Mouse (Mus musculus): Measurements from ENCODE around the gene Cpsf2. TPM values are rescaled to one million over a fixed set of nuclear protein-coding genes. Genes with fewer than 3 reads are reported as not detected.
"Not testable (repeated sequence)": the region's sequence is repeated elsewhere in the genome, so short reads cannot be mapped to it uniquely, and the experiment has no call there.

Gene Cpsf2
- polyA plus RNA-seq, 1 experiment from 2014 or later = 13.9 TPM

DNA sequence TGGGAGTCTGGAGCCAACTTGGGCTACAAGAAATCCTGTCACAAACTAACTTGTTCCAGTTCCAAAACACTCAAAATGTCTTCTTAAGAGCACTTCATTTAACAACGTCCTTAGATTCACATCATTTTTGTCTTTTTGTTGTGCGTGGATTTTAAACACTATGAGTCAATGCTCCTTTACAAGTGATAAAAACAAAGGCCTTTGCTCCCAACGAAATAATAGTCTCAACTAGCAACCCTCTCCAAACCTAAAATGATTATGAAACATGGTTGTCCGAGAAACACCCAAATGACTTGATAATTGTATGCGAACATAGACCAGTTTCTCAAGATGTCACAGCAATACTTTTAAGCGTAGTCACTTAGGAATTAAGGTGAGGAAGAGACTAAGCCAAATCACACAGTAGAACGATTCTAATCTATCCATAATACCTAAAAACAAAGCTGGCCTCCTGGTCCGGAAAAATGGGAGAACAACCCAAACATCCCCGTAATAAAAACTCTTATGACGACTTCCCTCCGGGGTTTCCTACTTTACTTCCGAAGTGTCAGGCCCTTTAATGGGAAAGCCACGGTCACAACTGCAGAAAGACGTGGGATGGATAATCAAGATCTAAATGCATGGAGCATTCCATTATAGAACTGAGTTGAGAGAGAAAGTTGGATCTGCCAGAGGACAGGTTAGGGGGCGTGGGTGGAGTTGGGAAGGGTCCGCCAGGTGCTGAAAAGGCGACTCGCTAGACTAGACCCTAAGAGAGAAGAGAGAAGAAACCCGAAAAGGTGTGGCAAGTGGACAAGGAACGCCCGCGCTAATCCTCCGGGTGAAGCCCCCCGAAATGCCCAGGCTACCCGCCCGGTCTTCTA, 18.5 kb upstream of the Cpsf2 start:
- no peak for ATAC-seq (ENCODE audit: low FRiP score, low TSS enrichment)
- Histone ChIP-seq H3K4me2 (replicated peaks; ENCODE audit: low read depth) (peak overlapping the region; percentile 80), H3K27ac (replicated peaks) (peak overlapping the region; percentile 85), H3K27me3 (ENCODE audit: control insufficient read depth, insufficient read depth, low read length) (no peaks in the 10 kb centered on the region), H3K36me3 (ENCODE audit: control insufficient read depth, insufficient read depth, low read length) (no peaks in the 10 kb centered on the region), H3K9ac (ENCODE audit: low read length) (peak overlapping the region; percentile 88), H3K4me3 (ENCODE audit: low read depth, low read length) (peak overlapping the region; percentile 96), H3K9me3 (ENCODE audit: control insufficient read depth, low read length) (no peaks in the 10 kb centered on the region), H3K4me1 (replicated peaks; ENCODE audit: control insufficient read depth, insufficient read depth) (no peaks in the 10 kb centered on the region)
- no peak for DNase-seq (ENCODE audit: low spot score)
- TF ChIP-seq EP300 (optimal IDR thresholded peaks at IDR 0.05) = no peak
- TF ChIP-seq CTCF (IDR thresholded peaks at IDR 0.05; ENCODE audit: low read depth) = 0 out of 2 replicates have a peak, but pooled peaks have one; percentile 2
- WGBS = 7% methylated on average over 26 of the region's 26 CpGs

DNA sequence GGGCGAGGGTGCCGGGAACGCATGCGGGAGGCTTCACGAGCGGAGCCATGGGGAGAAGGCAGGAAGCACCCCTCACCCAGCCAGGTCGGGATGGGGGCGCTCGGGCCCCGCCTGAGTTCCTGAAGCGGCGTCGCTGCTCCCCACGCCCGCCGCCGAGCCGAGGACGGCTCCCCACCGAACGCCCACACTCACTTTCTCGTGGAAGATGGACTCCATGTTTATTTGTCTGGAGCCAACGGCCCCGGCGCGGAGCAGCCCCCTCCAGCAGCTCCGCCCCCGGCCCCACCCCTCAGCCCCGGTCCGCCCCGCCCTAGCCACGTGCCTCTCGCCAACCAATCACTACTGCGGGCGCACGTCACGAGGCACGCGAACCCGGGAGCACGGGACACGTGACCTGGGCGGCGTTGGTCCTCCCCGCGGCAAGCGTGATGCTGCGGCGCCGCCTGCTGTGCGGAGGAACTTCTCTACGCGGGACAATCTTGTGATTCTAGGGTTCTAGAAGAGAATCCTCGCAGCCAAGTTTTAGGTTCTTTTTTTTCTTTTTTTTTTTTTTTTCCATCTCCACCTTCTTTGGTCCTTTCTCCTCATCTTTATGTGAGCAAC, 17.7 kb upstream of the Cpsf2 start, which contains the start of gene Atxn3:
Gene Atxn3 (minus strand): TSS at position 305 of the 603 bp plus-strand sequence.
- under 1% methylated on average over 48 of the region's 54 CpGs for WGBS
- H3K9me3 ChIP-seq (ENCODE audit: control insufficient read depth, low read length) = no peaks in the 10 kb centered on the region
- no peaks in the 10 kb centered on the region for H3K27me3 ChIP-seq (ENCODE audit: control insufficient read depth, insufficient read depth, low read length)
- no peaks in the 10 kb centered on the region for H3K4me1 ChIP-seq (replicated peaks; ENCODE audit: control insufficient read depth, insufficient read depth)
- ATAC-seq (ENCODE audit: low FRiP score, low TSS enrichment) = peak; percentile 99
- H3K4me2 ChIP-seq (replicated peaks; ENCODE audit: low read depth) = peak within 1 kb of the TSS; percentile 80
- TF ChIP-seq EP300 (optimal IDR thresholded peaks at IDR 0.05) (no peak), CTCF (IDR thresholded peaks at IDR 0.05; ENCODE audit: low read depth) (peak; percentile 84)
- peak within 1 kb of the TSS; percentile 85 for H3K27ac ChIP-seq (replicated peaks)
- H3K9ac ChIP-seq (ENCODE audit: low read length) = peak within 1 kb of the TSS; percentile 88
- peak; percentile 99 for DNase-seq (ENCODE audit: low spot score)
- H3K4me3 ChIP-seq (ENCODE audit: low read depth, low read length) = peak within 1 kb of the TSS; percentile 96
- no peaks in the 10 kb centered on the region for H3K36me3 ChIP-seq (ENCODE audit: control insufficient read depth, insufficient read depth, low read length)

DNA sequence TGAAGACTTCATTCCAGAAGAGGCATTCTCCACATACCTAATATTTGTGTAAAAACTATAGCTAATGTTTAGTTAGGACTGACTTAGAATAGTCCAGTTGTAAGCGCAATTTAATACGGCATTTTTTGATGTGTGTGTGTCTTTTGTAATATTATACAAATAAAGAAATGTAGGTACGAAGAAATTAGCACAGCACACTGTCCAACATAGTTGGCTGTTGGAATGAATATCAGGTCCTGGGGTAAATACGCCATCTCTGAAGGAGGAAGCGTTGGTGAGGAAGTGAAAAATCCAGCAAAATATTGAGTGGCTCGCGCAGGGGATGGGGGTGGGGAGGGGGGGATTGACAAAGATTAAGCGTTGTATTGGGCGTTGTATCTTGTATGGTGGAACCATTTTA, 17.2 kb upstream of the Cpsf2 start:
- ATAC-seq (ENCODE audit: low FRiP score, low TSS enrichment) = no peak; the same call in 1 of the 2 replicates

DNA sequence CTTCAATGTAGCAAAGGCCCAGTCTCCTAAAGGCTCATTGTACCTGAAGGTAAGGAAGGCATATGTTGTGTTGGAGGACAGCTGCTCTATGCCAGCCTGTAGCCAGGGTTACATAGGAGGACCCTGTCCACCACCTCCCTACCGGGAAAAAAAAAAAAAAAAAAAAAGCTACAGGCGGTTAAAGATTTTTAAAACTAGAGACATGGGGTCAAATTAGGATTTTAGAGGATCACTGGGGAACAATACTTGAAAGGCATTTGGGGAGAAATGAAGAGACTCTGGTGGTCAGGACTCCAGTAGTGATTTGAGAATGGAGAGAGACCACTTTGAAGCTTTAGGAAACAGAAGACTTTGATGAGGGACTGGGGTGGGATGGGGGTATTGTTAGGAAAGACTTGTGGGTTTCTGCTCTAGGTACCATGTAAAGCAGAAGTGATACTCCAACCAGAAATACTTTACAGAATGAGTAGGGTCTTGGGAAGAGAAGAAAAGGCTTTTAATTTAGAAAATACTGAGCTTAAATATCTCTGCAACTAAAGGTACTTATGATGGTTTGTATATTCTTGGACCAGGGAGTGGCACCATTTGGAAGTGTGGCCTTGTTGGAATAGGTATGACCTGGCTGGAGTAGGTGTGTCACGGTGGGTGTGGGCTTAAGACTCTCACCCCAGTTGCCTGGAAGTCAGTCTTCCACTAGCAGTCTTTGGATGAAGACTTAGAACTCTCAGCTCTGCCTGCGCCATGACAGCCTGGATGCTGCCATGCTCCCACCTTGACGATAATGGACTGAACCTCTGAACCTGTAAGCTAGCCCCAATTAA, 16.6 kb upstream of the Cpsf2 start:
- H3K9me3 ChIP-seq (ENCODE audit: control insufficient read depth, low read length); H3K4me1 ChIP-seq (replicated peaks; ENCODE audit: control insufficient read depth, insufficient read depth); ATAC-seq (ENCODE audit: low FRiP score, low TSS enrichment); H3K36me3 ChIP-seq (ENCODE audit: control insufficient read depth, insufficient read depth, low read length); H3K9ac ChIP-seq (ENCODE audit: low read length); H3K27ac ChIP-seq (replicated peaks); DNase-seq (ENCODE audit: low spot score); H3K4me2 ChIP-seq (replicated peaks; ENCODE audit: low read depth); H3K4me3 ChIP-seq (ENCODE audit: low read depth, low read length); H3K27me3 ChIP-seq (ENCODE audit: control insufficient read depth, insufficient read depth, low read length): not testable (repeated sequence)
- 89% methylated on average over 5 of the region's 5 CpGs for WGBS

More for the DNA sequence above, 17.2 kb upstream of the Cpsf2 start:
- H3K9ac ChIP-seq (ENCODE audit: low read length) = no peak overlapping the region
- TF ChIP-seq EP300 (optimal IDR thresholded peaks at IDR 0.05) (no peak), CTCF (IDR thresholded peaks at IDR 0.05; ENCODE audit: low read depth) (no peak)
- no peaks in the 10 kb centered on the region for H3K4me1 ChIP-seq (replicated peaks; ENCODE audit: control insufficient read depth, insufficient read depth)
- H3K9me3 ChIP-seq (ENCODE audit: control insufficient read depth, low read length) = no peaks in the 10 kb centered on the region
- no peak for DNase-seq (ENCODE audit: low spot score)
- no peaks in the 10 kb centered on the region for H3K27me3 ChIP-seq (ENCODE audit: control insufficient read depth, insufficient read depth, low read length)
- H3K4me3 ChIP-seq (ENCODE audit: low read depth, low read length) = no peak overlapping the region; the same call in 1 of the 2 replicates
- no peak overlapping the region for H3K27ac ChIP-seq (replicated peaks)
- WGBS = 35% methylated on average over 9 of the region's 9 CpGs
- H3K4me2 ChIP-seq (replicated peaks; ENCODE audit: low read depth) = peak overlapping the region; percentile 39
- no peaks in the 10 kb centered on the region for H3K36me3 ChIP-seq (ENCODE audit: control insufficient read depth, insufficient read depth, low read length)

DNA sequence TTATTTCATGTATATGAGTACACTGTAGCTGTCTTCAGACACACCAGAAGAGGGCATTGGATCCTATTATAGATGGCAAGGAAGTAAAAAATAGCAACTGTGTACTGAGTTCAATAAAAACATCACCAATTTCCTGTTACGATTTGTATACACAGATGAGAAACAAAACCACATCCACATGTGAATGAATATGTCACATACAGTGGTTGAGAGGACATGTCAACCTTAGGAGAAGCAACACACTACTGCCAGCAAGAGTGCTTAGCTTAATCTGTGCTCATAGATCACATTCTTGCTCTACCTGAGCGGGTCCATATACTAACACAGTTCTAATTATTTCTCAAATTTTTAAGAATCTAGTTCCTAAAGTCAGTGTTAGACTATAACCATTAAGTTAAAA, 4.5 kb upstream of the Cpsf2 start:
- no peak overlapping the region for H3K4me3 ChIP-seq (ENCODE audit: low read depth, low read length)
- DNase-seq (ENCODE audit: low spot score) (no peak), ATAC-seq (ENCODE audit: low FRiP score, low TSS enrichment) (no peak)
- no peak overlapping the region for H3K4me2 ChIP-seq (replicated peaks; ENCODE audit: low read depth)
- TF ChIP-seq EP300 (optimal IDR thresholded peaks at IDR 0.05) = no peak
- no peak for TF ChIP-seq CTCF (IDR thresholded peaks at IDR 0.05; ENCODE audit: low read depth)
- no peaks in the 10 kb centered on the region for H3K27me3 ChIP-seq (ENCODE audit: control insufficient read depth, insufficient read depth, low read length)
- H3K27ac ChIP-seq (replicated peaks) = no peak overlapping the region
- 86% methylated on average over 2 of the region's 2 CpGs for WGBS
- no peaks in the 10 kb centered on the region; the same call in 1 of the 2 replicates for H3K4me1 ChIP-seq (replicated peaks; ENCODE audit: control insufficient read depth, insufficient read depth)
- H3K9ac ChIP-seq (ENCODE audit: low read length) = no peak overlapping the region
- peaks cover 4% of the 10 kb centered on the region; the same call in 1 of the 2 replicates for H3K36me3 ChIP-seq (ENCODE audit: control insufficient read depth, insufficient read depth, low read length)
- H3K9me3 ChIP-seq (ENCODE audit: control insufficient read depth, low read length) = no peaks in the 10 kb centered on the region
